ENCODE assay signal across 19 mouse cellular contexts in genomic region chr3:84450651-84451050, GRCm38 (mm10). TPM values are rescaled to one million over a fixed set of nuclear protein-coding genes. Genes with fewer than 3 reads are reported as not detected.
DNase-seq lines count a peak whose midpoint lies in the region; ATAC-seq and TF ChIP-seq lines count a peak whose summit lies in the region.
"Had no signal": no experiment of that assay in that cellular context is flagged by ENCODE, and none has a peak within 500 bp of the region (broad histone marks: within the 10 kb centered on the region; RNA-seq: fewer than 3 reads in every experiment).

No protein-coding gene starts in this region.

- H3K9ac ChIP-seq in midbrain, embryonic 13.5 days (replicated peaks), result no peak overlapping the region
- no peak overlapping the region for H3K9ac ChIP-seq in midbrain, postnatal 0 days (replicated peaks; ENCODE audit: low read length, poor library complexity, severe bottlenecking)
- no peak overlapping the region for H3K9ac ChIP-seq in CH12.LX (ENCODE audit: insufficient read depth, low read depth)
- H3K9ac ChIP-seq: embryonic facial prominence, embryonic 15.5 days; forebrain, embryonic 15.5 days; hindbrain, embryonic 12.5 days; stomach, embryonic 15.5 days had no signal

- no peak for DNase-seq in midbrain, postnatal 0 days (ENCODE audit: low spot score)
- DNase-seq in CH12.LX (ENCODE audit: extremely low read depth), result no peak
- no peak for DNase-seq in frontal cortex, postnatal 36 days (ENCODE audit: low spot score in 2 of 2)
- no peak for DNase-seq in cerebellum, adult 11-12 months
- DNase-seq in layer of hippocampus, adult 11-12 months (ENCODE audit: low spot score), result no peak
- DNase-seq: adrenal gland, postnatal 25 days; cerebellum, adult 9-10 months; gastrocnemius, postnatal 25 days; kidney, adult 2 months had no signal

- in situ Hi-C loops in CH12.LX (cut with MboI; ENCODE audit: low pct_ligation_motif_present, low pct_unique_long_range_greater_than_20kb, low sequenced_read_pairs), result no loop called here

- no peak overlapping the region for H3K4me2 ChIP-seq in midbrain, embryonic 13.5 days (replicated peaks)
- H3K4me2 ChIP-seq in midbrain, postnatal 0 days (ENCODE audit: low read depth, low read length, poor library complexity, severe bottlenecking), result no peak overlapping the region
- no peak overlapping the region for H3K4me2 ChIP-seq in CH12.LX (ENCODE audit: insufficient read depth, low read depth, poor library complexity, severe bottlenecking)
- H3K4me2 ChIP-seq: embryonic facial prominence, embryonic 15.5 days; forebrain, embryonic 15.5 days; hindbrain, embryonic 12.5 days; midbrain, embryonic 11.5 days; stomach, embryonic 15.5 days had no signal

- dilution Hi-C loops in CH12.LX (cut with MboI; ENCODE audit: extremely low pct_ligation_motif_present, extremely low pct_unique_long_range_greater_than_20kb, low sequenced_read_pairs), result no loop called here

- TF ChIP-seq RAD21 in CH12.LX (IDR thresholded peaks at IDR 0.05; ENCODE audit: low read depth, low read length), result no peak

- 36% methylated on average over 3 of the region's 3 CpGs for WGBS in midbrain, embryonic 13.5 days
- WGBS in midbrain, postnatal 0 days, result 41% methylated on average over 3 of the region's 3 CpGs

- no peak for TF ChIP-seq EP300 in CH12.LX (IDR thresholded peaks at IDR 0.05; ENCODE audit: low read length)

- no peak for TF ChIP-seq CTCF in midbrain, postnatal 0 days (IDR thresholded peaks at IDR 0.05)
- no peak for TF ChIP-seq CTCF in CH12.LX (conservative IDR thresholded peaks at IDR 0.05 in 1 of 2, IDR thresholded peaks at IDR 0.05 in 1 of 2; ENCODE audit: low read depth in 2 of 2, low read length in 2 of 2)

- 0 out of 2 replicates have a peak, but pooled peaks have one; percentile 27 for ATAC-seq in midbrain, embryonic 13.5 days
- no peak for ATAC-seq in midbrain, postnatal 0 days (ENCODE audit: low FRiP score)
- peak; percentile 48 for ATAC-seq in erythroblast, adult 5-6 weeks (replicated peaks; ENCODE audit: low FRiP score, poor library complexity, severe bottlenecking)
- ATAC-seq: CD4-positive, CD25-positive, alpha-beta regulatory T cell, adult 4 months; forebrain, embryonic 15.5 days had no signal

- no peak overlapping the region for H3K4me3 ChIP-seq in midbrain, embryonic 13.5 days (replicated peaks)
- no peak overlapping the region for H3K4me3 ChIP-seq in midbrain, postnatal 0 days (ENCODE audit: low read depth, low read length)
- no peak overlapping the region for H3K4me3 ChIP-seq in CH12.LX (replicated peaks in 1 of 3; ENCODE audit: low read depth in 2 of 3, low read length in 2 of 3, poor library complexity in 1 of 3)
- H3K4me3 ChIP-seq: embryonic facial prominence, embryonic 15.5 days; forebrain, embryonic 15.5 days; hindbrain, embryonic 12.5 days; limb, embryonic 10.5 days; stomach, embryonic 15.5 days had no signal

- peaks cover 3% of the 10 kb centered on the region; the same call in 1 of the 2 replicates for H3K36me3 ChIP-seq in midbrain, embryonic 13.5 days
- no peaks in the 10 kb centered on the region; the same call in 1 of the 2 replicates for H3K36me3 ChIP-seq in midbrain, postnatal 0 days (ENCODE audit: insufficient read depth, low read length)
- no peaks in the 10 kb centered on the region for H3K36me3 ChIP-seq in CH12.LX (replicated peaks in 1 of 2; ENCODE audit: control insufficient read depth in 1 of 2, insufficient read depth in 1 of 2, low read length in 1 of 2)
- H3K36me3 ChIP-seq: embryonic facial prominence, embryonic 15.5 days; forebrain, embryonic 15.5 days; hindbrain, embryonic 12.5 days; limb, embryonic 10.5 days; stomach, embryonic 15.5 days had no signal

- H3K9me3 ChIP-seq in midbrain, embryonic 13.5 days, result no peaks in the 10 kb centered on the region
- H3K9me3 ChIP-seq in midbrain, postnatal 0 days (ENCODE audit: low read length), result no peaks in the 10 kb centered on the region
- H3K9me3 ChIP-seq in CH12.LX (replicated peaks; ENCODE audit: low read length), result no peaks in the 10 kb centered on the region
- H3K9me3 ChIP-seq: embryonic facial prominence, embryonic 15.5 days; forebrain, embryonic 15.5 days; hindbrain, embryonic 12.5 days; limb, embryonic 10.5 days; stomach, embryonic 15.5 days had no signal

- TF ChIP-seq POLR2A in CH12.LX (IDR thresholded peaks at IDR 0.05; ENCODE audit: low read depth, low read length), result no peak

- 0 out of 2 replicates have a peak, but pooled peaks cover 3% of the 10 kb centered on the region for H3K27me3 ChIP-seq in midbrain, embryonic 13.5 days
- no peaks in the 10 kb centered on the region for H3K27me3 ChIP-seq in midbrain, postnatal 0 days (ENCODE audit: insufficient read depth, low read length)
- H3K27me3 ChIP-seq in CH12.LX (replicated peaks), result no peaks in the 10 kb centered on the region
- H3K27me3 ChIP-seq: embryonic facial prominence, embryonic 15.5 days; forebrain, embryonic 15.5 days; stomach, embryonic 15.5 days had no signal

- H3K4me1 ChIP-seq in midbrain, embryonic 13.5 days (replicated peaks), result peaks cover 8% of the 10 kb centered on the region
- no peaks in the 10 kb centered on the region for H3K4me1 ChIP-seq in midbrain, postnatal 0 days (ENCODE audit: insufficient read depth, low read length)
- H3K4me1 ChIP-seq in CH12.LX (ENCODE audit: control insufficient read depth in 1 of 2, insufficient read depth in 2 of 2), result no peaks in the 10 kb centered on the region
- H3K4me1 ChIP-seq: embryonic facial prominence, embryonic 15.5 days; forebrain, embryonic 15.5 days; stomach, embryonic 15.5 days had no signal

- no peaks in the 10 kb centered on the region for H3K79me2 ChIP-seq in CH12.LX (replicated peaks; ENCODE audit: control insufficient read depth, extremely low read depth, insufficient read depth, poor library complexity, severe bottlenecking)

- no peak overlapping the region for H3K27ac ChIP-seq in midbrain, embryonic 13.5 days
- no peak overlapping the region for H3K27ac ChIP-seq in midbrain, postnatal 0 days (ENCODE audit: low read depth, low read length)
- no peak overlapping the region for H3K27ac ChIP-seq in CH12.LX (ENCODE audit: insufficient read depth, low read depth)
- H3K27ac ChIP-seq: embryonic facial prominence, embryonic 15.5 days; forebrain, embryonic 15.5 days; hindbrain, embryonic 12.5 days; kidney, postnatal 0 days; limb, embryonic 10.5 days; stomach, embryonic 15.5 days had no signal

TF ChIP-seq in CH12.LX, 34 proteins besides CTCF, POLR2A, EP300 and RAD21:
- TF ChIP-seq E2F4 (IDR thresholded peaks at IDR 0.05; ENCODE audit: insufficient replicate concordance, low read depth, low read length), result no peak
- TF ChIP-seq POLR2AphosphoS2 (IDR thresholded peaks at IDR 0.05; ENCODE audit: low read depth, low read length), result no peak
- 0 out of 2 replicates have a peak, but pooled peaks have one; percentile 13 for TF ChIP-seq ZNF384 (IDR thresholded peaks at IDR 0.05; ENCODE audit: low read depth, low read length)
- no peak for TF ChIP-seq CHD2 (IDR thresholded peaks at IDR 0.05; ENCODE audit: low read length)

RNA-seq across cellular contexts. Expression of gene Fhdc1, which starts 29.6 kb away (rescaled TPM):
- polyA plus RNA-seq in midbrain, embryonic 13.5 days (2015; fragmentation: Nextera tagmentation; extraction: Ambion mirVana), result 3.0 and 3.5 TPM in 2 replicates
- 3.7 and 3.8 TPM in 2 replicates for total RNA-seq in midbrain, postnatal 0 days (2014; rRNA removed)
- polyA plus RNA-seq in midbrain, postnatal 0 days (2015; fragmentation: Nextera tagmentation; extraction: Ambion mirVana), result 3.0 TPM in 2 replicates
- 0.08 and 0.13 TPM in 2 replicates for total RNA-seq in CH12.LX (2012; rRNA removed)
- total RNA-seq in CH12.LX (2014; rRNA removed), result 0.05 TPM in 1 of 2 replicates, not detected in the other
- polyA plus RNA-seq in CH12.LX (2012; ENCODE audit: insufficient read length, low read depth), result 0.08 TPM in 1 of 2 replicates, not detected in the other
- 1,003 and 1,359 TPM in 2 replicates for total RNA-seq in erythroblast, adult 5-6 weeks (2015; ENCODE audit: low replicate concordance)
- 527 and 596 TPM in 2 replicates for total RNA-seq in erythroblast, adult 5-6 weeks (2017; ENCODE audit: low replicate concordance)

Comparison
In these comparisons a context has a peak if more than half of its experiments do, and no peak if none do; other contexts are left out.
1. RNA of gene Fhdc1, which starts 29.6 kb away (total RNA-seq): 527 to 1,359 TPM in erythroblast, adult 5-6 weeks; 3.7 to 3.8 TPM in midbrain, postnatal 0 days and 0.05 to 0.13 TPM in CH12.LX; every median in the first group is over 100 times any median in the second.